Mouse (Mus musculus): ENCODE data around the gene Rnf144b.

DNA sequence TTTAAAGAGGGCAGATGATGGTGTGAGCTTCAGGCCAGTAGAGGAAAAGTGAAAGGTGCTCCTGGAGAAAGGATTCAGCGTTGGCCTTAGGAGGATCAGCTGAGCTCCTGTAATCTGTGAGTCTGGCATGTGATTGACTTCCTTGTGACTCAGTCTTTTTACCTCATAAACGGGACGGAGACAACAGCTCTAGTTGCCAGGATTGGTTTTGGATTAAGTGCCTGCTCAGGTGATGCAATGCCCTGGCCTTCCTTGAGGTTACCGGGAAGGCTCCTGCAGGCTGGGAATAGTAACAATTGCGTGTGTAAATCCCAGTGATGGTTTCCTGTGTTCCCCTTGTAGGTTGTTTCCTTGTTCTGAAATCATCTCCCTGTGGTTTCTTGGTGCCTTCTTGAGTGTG, 39.5 kb downstream of the Rnf144b start:
- TF ChIP-seq POLR2A (IDR thresholded peaks at IDR 0.05; ENCODE audit: control insufficient read depth, extremely low read depth, insufficient read depth, low read length, poor library complexity) (no peak), CTCF (IDR thresholded peaks at IDR 0.05; ENCODE audit: borderline replicate concordance, control insufficient read depth, extremely low read depth, insufficient read depth, low read length, poor library complexity) (no peak)

Data from thymus, adult 2 months (tissue).